Mouse (Mus musculus) MEL (cell line): ENCODE results near the gene Tmem234.

Experiments used
- BHLHE40 ChIP-seq: IDR thresholded peaks from 2 replicates; pipeline ENCODE4 v1.6.1; 2012; ENCODE audit warnings: low read depth, mild to moderate bottlenecking, inconsistent platforms, low read length, improper control_type of control experiment, borderline replicate concordance
- CHD1 ChIP-seq: IDR thresholded peaks from 2 replicates; pipeline ENCODE4 v1.6.1; 2012; ENCODE audit warnings: low read depth, mild to moderate bottlenecking, inconsistent platforms, low read length, improper control_type of control experiment
- CHD2 ChIP-seq: IDR thresholded peaks from 2 replicates; pipeline ENCODE4 v1.6.1; 2011; ENCODE audit warnings: low read length, improper control_type of control experiment
- CTCF ChIP-seq, 3 experiments: IDR thresholded peaks in 2 of 3; conservative IDR thresholded peaks in 1 of 3; 2 replicates each; pipeline ENCODE4 v1.5.1; 2011 to 2012; ENCODE audit warnings: low read length in 3 of 3, low read depth in 2 of 3, mild to moderate bottlenecking in 2 of 3, improper control_type of control experiment in 1 of 3, inconsistent platforms in 1 of 3, mixed read lengths in 1 of 3, moderate library complexity in 1 of 3; ENCODE audit not compliant: control insufficient read depth in 1 of 3, insufficient read depth in 1 of 3, poor library complexity in 1 of 3, severe bottlenecking in 1 of 3
- POLR2A ChIP-seq, 2 experiments: IDR thresholded peaks; 2 replicates each; pipeline ENCODE4 v1.6.1; 2011 to 2012; ENCODE audit warnings: low read length in 2 of 2, mild to moderate bottlenecking in 2 of 2, control low read depth in 1 of 2, improper control_type of control experiment in 1 of 2, low read depth in 1 of 2, moderate library complexity in 1 of 2; ENCODE audit not compliant: control insufficient read depth in 1 of 2, insufficient read depth in 1 of 2, poor library complexity in 1 of 2
- SIN3A ChIP-seq: IDR thresholded peaks from 2 replicates; pipeline ENCODE4 v1.6.1; 2012; ENCODE audit warnings: low read length, improper control_type of control experiment, inconsistent platforms
- TAL1 ChIP-seq: IDR thresholded peaks from 2 replicates; pipeline ENCODE4 v1.6.1; 2012; ENCODE audit warnings: mild to moderate bottlenecking, inconsistent platforms, low read length, moderate library complexity, mixed read lengths
- TBP ChIP-seq: IDR thresholded peaks from 2 replicates; pipeline ENCODE4 v1.8.0; 2011; ENCODE audit warnings: low read depth, low read length, improper control_type of control experiment
- UBTF ChIP-seq: IDR thresholded peaks from 2 replicates; pipeline ENCODE4 v1.6.1; 2012; ENCODE audit warnings: low read depth, mild to moderate bottlenecking, inconsistent platforms, low read length, improper control_type of control experiment, moderate library complexity, borderline replicate concordance; ENCODE audit not compliant: insufficient read depth
- USF1 ChIP-seq: IDR thresholded peaks from 2 replicates; pipeline ENCODE4 v1.6.1; 2014; ENCODE audit warnings: low read depth, mild to moderate bottlenecking, inconsistent platforms, low read length, improper control_type of control experiment, moderate library complexity

- no peak for TF ChIP-seq CHD1
- TF ChIP-seq CHD2: no peak
- TF ChIP-seq CTCF (IDR thresholded peaks at IDR 0.05 in 2 of 3, conservative IDR thresholded peaks at IDR 0.05 in 1 of 3; ENCODE audit: control insufficient read depth in 1 of 3, insufficient read depth in 1 of 3, low read depth in 2 of 3, low read length in 3 of 3, poor library complexity in 1 of 3, severe bottlenecking in 1 of 3): no peak
- TF ChIP-seq BHLHE40: no peak
- TF ChIP-seq USF1: no peak
- TF ChIP-seq POLR2A (IDR thresholded peaks at IDR 0.05; ENCODE audit: control insufficient read depth in 1 of 2, insufficient read depth in 1 of 2, low read depth in 1 of 2, low read length in 2 of 2, poor library complexity in 1 of 2): no peak
- no peak for TF ChIP-seq TAL1
- TF ChIP-seq TBP: no peak
- no peak for TF ChIP-seq SIN3A
- no peak for TF ChIP-seq UBTF
These were observed 9.6 kb downstream of the Tmem234 start for GRCm38 (mm10) chr4:129610026-129610425.
